Mouse (Mus musculus) limb, embryonic 10.5 days (tissue): ENCODE measurements around the gene Tnk2. TPM values are rescaled to one million over a fixed set of nuclear protein-coding genes. Genes with fewer than 3 reads are reported as not detected.
A peak's percentile ranks its signal among the peaks of the same experiment; 100 is the strongest.

Experiments used
- DNase-seq: peaks from one replicate; pipeline ENCODE4 v3.0.0-alpha.2; 2017; ENCODE audit warnings: low spot score
- H3K27ac ChIP-seq: fragments of 300-500 bp; sonication (generic); 2 replicates; pipeline ENCODE4 v1.5.1; 2016; ENCODE audit warnings: mild to moderate bottlenecking
- H3K27me3 ChIP-seq: fragments of 300-500 bp; sonication (generic); 2 replicates; pipeline ENCODE4 v1.6.1; 2016; ENCODE audit warnings: low read depth, mild to moderate bottlenecking; ENCODE audit not compliant: poor library complexity, severe bottlenecking
- H3K36me3 ChIP-seq: fragments of 300-500 bp; sonication (generic); 2 replicates; pipeline ENCODE4 v1.6.1; 2016; ENCODE audit warnings: mild to moderate bottlenecking, moderate library complexity
- H3K4me1 ChIP-seq: fragments of 300-500 bp; sonication (generic); 2 replicates; pipeline ENCODE4 v1.6.1; 2016
- H3K4me3 ChIP-seq: fragments of 300-500 bp; sonication (generic); 2 replicates; pipeline ENCODE4 v1.5.1; 2016; ENCODE audit warnings: mild to moderate bottlenecking, moderate library complexity
- H3K9me3 ChIP-seq: fragments of 300-500 bp; sonication (generic); replicated peaks from 2 replicates; pipeline ENCODE4 v1.6.1; 2016; ENCODE audit warnings: mild to moderate bottlenecking
- WGBS: fragments of 180-500 bp; shearing (Covaris S2); methylation state at CpG from one replicate; pipeline ENCODE4 v1.1.7; 2016; 5-methylcytosine and 5-hydroxymethylcytosine counted together
- polyA plus RNA-seq: library from polyadenylated mRNA; unstranded; fragments of >200 nt; fragmentation: Nextera tagmentation; extraction: Ambion mirVana; gene quantifications from 2 replicates; pipeline ENCODE4 v1.2.1, GENCODE M21; 2016

Gene Tnk2
- polyA plus RNA-seq, 1 experiment from 2014 or later = 12.0 TPM

GRCm38 (mm10) chr16:32612052-32612451, 31.6 kb upstream of the Tnk2 start:
- no peaks in the 10 kb centered on the region for H3K9me3 ChIP-seq
- peaks cover 20% of the 10 kb centered on the region for H3K4me1 ChIP-seq
- H3K27me3 ChIP-seq = no peaks in the 10 kb centered on the region
- 87% methylated on average over 1 of the region's 1 CpGs for WGBS
- H3K4me3 ChIP-seq = no peak overlapping the region
- H3K27ac ChIP-seq = no peak overlapping the region
- no peak for DNase-seq
- peaks cover 38% of the 10 kb centered on the region for H3K36me3 ChIP-seq

- 82% methylated on average over 3 of the region's 3 CpGs for WGBS
- Histone ChIP-seq H3K27me3 (no peaks in the 10 kb centered on the region), H3K4me3 (no peak overlapping the region), H3K27ac (no peak overlapping the region), H3K36me3 (peaks cover 51% of the 10 kb centered on the region), H3K4me1 (peaks cover 14% of the 10 kb centered on the region), H3K9me3 (no peaks in the 10 kb centered on the region)
- no peak for DNase-seq
Measured at GRCm38 (mm10) chr16:32613269-32613834, 30.3 kb upstream of the Tnk2 start.

GRCm38 (mm10) chr16:32614047-32614446, 29.6 kb upstream of the Tnk2 start:
- Histone ChIP-seq H3K27me3 (no peaks in the 10 kb centered on the region), H3K9me3 (no peaks in the 10 kb centered on the region), H3K36me3 (peaks cover 58% of the 10 kb centered on the region), H3K27ac (no peak overlapping the region), H3K4me3 (no peak overlapping the region), H3K4me1 (peaks cover 11% of the 10 kb centered on the region)
- no peak for DNase-seq
- WGBS = 73% methylated on average over 4 of the region's 4 CpGs

GRCm38 (mm10) chr16:32618946-32619345, 24.7 kb upstream of the Tnk2 start:
- no peaks in the 10 kb centered on the region for H3K27me3 ChIP-seq
- 88% methylated on average over 1 of the region's 1 CpGs for WGBS
- no peak overlapping the region for H3K4me3 ChIP-seq
- no peak overlapping the region for H3K27ac ChIP-seq
- no peak for DNase-seq
- peaks cover 98% of the 10 kb centered on the region for H3K36me3 ChIP-seq
- no peaks in the 10 kb centered on the region for H3K4me1 ChIP-seq
- no peaks in the 10 kb centered on the region for H3K9me3 ChIP-seq

DNA sequence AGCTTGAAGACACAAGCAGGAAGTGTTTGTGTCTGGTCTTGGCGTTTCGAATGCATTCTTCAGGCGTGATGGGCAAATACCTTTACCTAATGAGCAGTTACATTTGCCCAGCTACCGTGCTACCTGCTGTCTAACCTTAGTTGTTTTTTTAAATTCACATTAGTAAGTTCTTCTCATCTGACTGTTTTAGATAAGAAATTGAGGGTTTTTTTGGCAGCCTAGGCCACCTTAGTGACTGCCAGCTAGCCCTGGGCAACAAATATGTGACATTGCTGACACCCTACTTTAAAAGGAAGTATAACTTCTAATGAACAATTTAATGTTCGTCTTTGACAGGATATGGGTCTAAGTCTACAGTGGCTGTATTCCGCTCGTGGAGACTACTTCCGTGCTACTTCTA, 15.5 kb upstream of the Tnk2 start:
- H3K9me3 ChIP-seq = no peaks in the 10 kb centered on the region
- no peaks in the 10 kb centered on the region for H3K4me1 ChIP-seq
- H3K36me3 ChIP-seq = peaks cover 97% of the 10 kb centered on the region
- H3K4me3 ChIP-seq = no peak overlapping the region
- no peaks in the 10 kb centered on the region for H3K27me3 ChIP-seq
- 93% methylated on average over 8 of the region's 8 CpGs for WGBS
- DNase-seq = no peak
- no peak overlapping the region for H3K27ac ChIP-seq

- WGBS = 91% methylated on average over 4 of the region's 4 CpGs
- DNase-seq = no peak
- peaks cover 56% of the 10 kb centered on the region for H3K36me3 ChIP-seq
Measured at GRCm38 (mm10) chr16:32632328-32632824, 11.3 kb upstream of the Tnk2 start.

DNA sequence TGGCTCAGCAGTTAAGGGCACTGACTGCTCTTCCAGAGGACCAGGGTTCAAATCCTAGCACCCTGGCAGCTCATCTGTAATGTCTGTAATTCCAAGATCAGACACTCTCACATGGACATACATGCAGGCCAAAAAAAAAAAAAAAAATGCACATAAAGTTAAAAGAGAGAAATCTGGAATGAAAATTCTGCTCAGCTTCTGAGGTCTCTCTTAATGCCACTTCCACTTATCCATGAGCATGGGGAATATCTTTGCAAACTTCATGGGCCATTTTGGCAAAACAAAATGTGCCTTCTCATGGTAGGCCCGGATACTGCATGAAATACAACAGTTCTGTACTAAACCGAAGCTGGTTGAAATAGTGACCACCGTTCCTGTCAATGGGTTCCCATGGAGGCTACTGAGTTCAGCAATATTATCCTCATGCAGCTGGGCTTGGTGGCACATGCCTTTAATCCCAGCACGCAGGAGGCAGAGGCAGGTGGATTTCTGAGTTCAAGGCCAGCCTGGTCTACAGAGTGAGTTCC, 10.1 kb upstream of the Tnk2 start:
- Histone ChIP-seq H3K4me3 (no peak overlapping the region), H3K36me3 (peaks cover 44% of the 10 kb centered on the region), H3K27ac (no peak overlapping the region), H3K4me1 (0 out of 2 replicates have a peak, but pooled peaks cover 2% of the 10 kb centered on the region), H3K27me3 (no peaks in the 10 kb centered on the region), H3K9me3 (no peaks in the 10 kb centered on the region)
- DNase-seq = no peak
- 82% methylated on average over 4 of the region's 4 CpGs for WGBS

More at GRCm38 (mm10) chr16:32632328-32632824, 11.3 kb upstream of the Tnk2 start:
- H3K4me3 ChIP-seq = no peak overlapping the region
- H3K27ac ChIP-seq = no peak overlapping the region
- H3K4me1 ChIP-seq = no peaks in the 10 kb centered on the region
- H3K9me3 ChIP-seq = no peaks in the 10 kb centered on the region
- no peaks in the 10 kb centered on the region for H3K27me3 ChIP-seq

GRCm38 (mm10) chr16:32634183-32634582, 9.5 kb upstream of the Tnk2 start:
- Histone ChIP-seq H3K36me3 (peaks cover 38% of the 10 kb centered on the region), H3K27ac (no peak overlapping the region), H3K4me3 (no peak overlapping the region), H3K9me3 (no peaks in the 10 kb centered on the region), H3K27me3 (no peaks in the 10 kb centered on the region), H3K4me1 (0 out of 2 replicates have a peak, but pooled peaks cover 4% of the 10 kb centered on the region)
- 79% methylated on average over 5 of the region's 5 CpGs for WGBS
- no peak for DNase-seq

DNA sequence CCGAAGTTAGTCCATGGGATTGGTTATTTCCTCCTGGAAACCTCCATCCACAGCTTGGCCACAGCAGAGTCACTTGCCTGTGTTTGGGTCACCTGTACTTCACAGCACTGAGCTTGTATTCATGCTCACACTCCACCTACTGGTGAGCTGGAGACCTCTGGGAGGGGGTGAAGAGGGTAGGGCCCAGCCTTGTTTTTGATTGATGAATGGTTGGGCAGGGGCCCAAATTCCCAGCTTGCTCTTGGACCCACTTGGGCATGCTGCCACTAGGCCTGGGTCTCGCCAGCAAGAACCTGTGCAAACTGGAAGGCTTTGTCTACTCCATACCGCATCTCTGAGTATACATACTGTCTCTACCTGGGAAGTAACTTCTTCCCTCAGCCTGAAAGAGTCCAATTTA, 8.4 kb upstream of the Tnk2 start:
- no peak for DNase-seq
- H3K27ac ChIP-seq = no peak overlapping the region
- 0 out of 2 replicates have a peak, but pooled peaks cover 4% of the 10 kb centered on the region for H3K4me1 ChIP-seq
- no peak overlapping the region for H3K4me3 ChIP-seq
- H3K9me3 ChIP-seq = no peaks in the 10 kb centered on the region
- 85% methylated on average over 3 of the region's 3 CpGs for WGBS
- H3K36me3 ChIP-seq = peaks cover 27% of the 10 kb centered on the region
- no peaks in the 10 kb centered on the region for H3K27me3 ChIP-seq

- 0 out of 2 replicates have a peak, but pooled peaks cover 4% of the 10 kb centered on the region for H3K4me1 ChIP-seq
- WGBS = 88% methylated on average over 3 of the region's 3 CpGs
- peaks cover 16% of the 10 kb centered on the region for H3K36me3 ChIP-seq
- H3K9me3 ChIP-seq = no peaks in the 10 kb centered on the region
- H3K27me3 ChIP-seq = no peaks in the 10 kb centered on the region
- DNase-seq = no peak
- H3K27ac ChIP-seq = no peak overlapping the region
- H3K4me3 ChIP-seq = no peak overlapping the region
Measured at GRCm38 (mm10) chr16:32636331-32636730, 7.3 kb upstream of the Tnk2 start.

GRCm38 (mm10) chr16:32636871-32637521, 6.7 kb upstream of the Tnk2 start:
- whole genome bisulfite sequencing = 21% methylated on average over 6 of the region's 6 CpGs
- H3K27ac ChIP-seq = no peak overlapping the region
- no peaks in the 10 kb centered on the region for H3K27me3 ChIP-seq
- DNase-seq = no peak
- H3K36me3 ChIP-seq = peaks cover 11% of the 10 kb centered on the region
- 0 out of 2 replicates have a peak, but pooled peaks cover 4% of the 10 kb centered on the region for H3K4me1 ChIP-seq
- H3K9me3 ChIP-seq = no peaks in the 10 kb centered on the region
- no peak overlapping the region for H3K4me3 ChIP-seq

GRCm38 (mm10) chr16:32638476-32638875, 5.2 kb upstream of the Tnk2 start:
- no peaks in the 10 kb centered on the region for H3K9me3 ChIP-seq
- H3K4me1 ChIP-seq = peaks cover 8% of the 10 kb centered on the region; the same call in 1 of the 2 replicates
- H3K27ac ChIP-seq = no peak overlapping the region
- no peak overlapping the region for H3K4me3 ChIP-seq
- no peaks in the 10 kb centered on the region for H3K36me3 ChIP-seq
- DNase-seq = peak; percentile 91
- no peaks in the 10 kb centered on the region for H3K27me3 ChIP-seq
- 15% methylated on average over 8 of the region's 8 CpGs for WGBS

DNA sequence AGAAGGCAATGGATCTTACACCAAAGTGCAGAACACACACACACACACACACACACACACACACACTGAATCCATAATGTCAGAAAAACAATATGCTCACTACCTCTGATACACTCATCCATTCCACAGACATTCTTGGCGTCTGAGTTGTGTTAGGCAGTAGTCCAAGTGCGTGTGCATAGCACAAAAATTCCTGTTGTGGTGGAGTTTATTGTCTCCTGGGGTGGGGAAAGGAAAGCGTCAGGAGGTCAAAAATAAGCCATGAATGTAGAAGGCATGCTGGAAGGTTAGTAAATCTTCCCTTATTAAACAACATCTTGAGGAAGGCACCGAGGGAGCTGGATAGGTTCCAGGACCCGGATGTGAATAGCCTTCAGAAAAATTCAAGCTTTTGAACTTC, 3.6 kb upstream of the Tnk2 start:
- Histone ChIP-seq H3K27me3 (no peaks in the 10 kb centered on the region), H3K36me3 (no peaks in the 10 kb centered on the region), H3K4me1 (peaks cover 19% of the 10 kb centered on the region), H3K27ac (no peak overlapping the region), H3K9me3 (no peaks in the 10 kb centered on the region), H3K4me3 (no peak overlapping the region)
- 90% methylated on average over 5 of the region's 5 CpGs for WGBS
- DNase-seq = no peak
